Mouse (Mus musculus): ENCODE measurements at regions not wholly inside any gene's neighbourhood (a gene's known extent, or its start where the extent isn't known, plus 50 kb on each side); places are given as distances from the start of the nearest gene placed in this dataset.
A peak's percentile ranks its signal among the peaks of the same experiment; 100 is the strongest.

DNA sequence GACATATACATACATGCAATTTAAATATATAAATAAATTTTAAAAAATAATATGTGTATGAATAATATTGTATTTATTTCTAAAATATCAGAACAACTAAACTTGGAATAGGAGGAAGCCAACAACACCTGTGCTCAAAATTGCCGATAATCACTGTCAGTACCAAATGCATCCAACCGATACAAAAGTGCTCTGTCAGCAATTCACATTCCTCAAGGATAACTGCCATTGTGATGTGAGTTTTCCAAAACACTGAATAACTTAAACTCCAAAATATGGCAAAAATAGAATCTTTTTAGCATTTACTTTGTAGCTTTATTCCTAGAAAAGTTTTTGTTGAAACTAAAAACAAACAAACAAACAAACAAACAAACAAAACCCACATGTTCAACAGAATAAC lies 279.4 kb downstream of the Actr3 start:
- DNase-seq (ENCODE audit: low read depth, low spot score), result no peak

GRCm38 (mm10) chr1:125149817-125150216 lies 285.7 kb downstream of the Actr3 start:
- no peak for DNase-seq (ENCODE audit: low read depth, low spot score)

DNA sequence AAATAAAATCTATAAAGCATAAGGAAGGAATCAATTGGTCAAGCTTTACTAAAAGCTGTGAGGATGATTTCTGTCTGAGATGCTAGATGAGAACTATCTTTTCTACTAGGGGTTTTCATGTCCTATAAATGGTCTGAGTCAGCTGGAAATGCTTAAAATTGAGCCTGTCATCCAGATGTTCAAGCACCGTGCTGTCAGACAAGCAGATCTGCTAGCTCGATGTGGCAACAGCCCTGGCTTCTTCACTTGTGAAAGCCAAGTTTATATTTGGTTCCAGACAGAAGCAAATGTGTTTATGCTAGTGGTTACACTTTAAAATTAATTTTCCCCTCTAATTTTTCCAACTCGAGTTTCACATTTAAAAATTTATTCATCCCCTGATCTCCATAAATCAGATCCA lies 311.7 kb downstream of the Actr3 start:
- DNase-seq (ENCODE audit: low read depth, low spot score), result no peak

DNA sequence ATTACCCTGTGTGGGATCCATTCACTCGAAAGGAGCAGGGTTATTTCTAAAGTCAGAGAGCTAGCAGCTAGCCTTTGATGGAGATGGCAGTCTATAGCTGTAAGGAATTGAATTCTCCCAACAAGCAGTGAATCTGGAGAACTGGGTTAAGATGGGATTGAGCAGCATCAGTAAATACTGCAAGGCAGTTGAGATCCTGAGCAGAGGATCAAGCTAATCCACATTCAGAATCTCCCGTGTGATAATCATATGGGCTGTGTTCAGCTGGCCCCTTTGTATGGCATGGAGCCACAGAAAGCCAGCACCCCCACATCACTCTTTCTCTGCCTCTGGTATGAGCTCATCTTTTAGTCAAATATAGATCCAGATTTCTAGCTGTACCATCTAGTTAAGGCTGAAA lies 334.9 kb downstream of the Actr3 start:
- no peak for DNase-seq (ENCODE audit: low read depth, low spot score)

DNA sequence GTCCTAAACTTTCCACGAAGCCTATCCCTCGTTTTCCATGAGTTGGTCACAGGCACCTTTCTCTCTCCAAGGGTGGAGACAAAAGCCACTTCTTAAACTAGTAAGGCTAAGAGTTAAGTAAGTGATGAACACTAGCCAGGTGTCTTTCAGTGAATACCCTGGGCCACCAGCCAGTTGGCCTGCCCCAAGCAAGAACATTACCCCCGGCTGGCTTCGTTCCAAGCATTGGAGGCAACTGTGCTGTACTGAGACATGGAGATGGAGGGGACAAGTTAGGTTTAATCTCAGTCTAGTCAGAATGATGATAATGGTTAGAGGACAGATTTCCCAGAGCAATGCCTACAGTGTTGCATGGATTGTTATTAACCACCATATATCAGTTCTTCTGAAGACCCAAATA lies 350.6 kb downstream of the Actr3 start:
- DNase-seq (ENCODE audit: low read depth, low spot score), result no peak

DNA sequence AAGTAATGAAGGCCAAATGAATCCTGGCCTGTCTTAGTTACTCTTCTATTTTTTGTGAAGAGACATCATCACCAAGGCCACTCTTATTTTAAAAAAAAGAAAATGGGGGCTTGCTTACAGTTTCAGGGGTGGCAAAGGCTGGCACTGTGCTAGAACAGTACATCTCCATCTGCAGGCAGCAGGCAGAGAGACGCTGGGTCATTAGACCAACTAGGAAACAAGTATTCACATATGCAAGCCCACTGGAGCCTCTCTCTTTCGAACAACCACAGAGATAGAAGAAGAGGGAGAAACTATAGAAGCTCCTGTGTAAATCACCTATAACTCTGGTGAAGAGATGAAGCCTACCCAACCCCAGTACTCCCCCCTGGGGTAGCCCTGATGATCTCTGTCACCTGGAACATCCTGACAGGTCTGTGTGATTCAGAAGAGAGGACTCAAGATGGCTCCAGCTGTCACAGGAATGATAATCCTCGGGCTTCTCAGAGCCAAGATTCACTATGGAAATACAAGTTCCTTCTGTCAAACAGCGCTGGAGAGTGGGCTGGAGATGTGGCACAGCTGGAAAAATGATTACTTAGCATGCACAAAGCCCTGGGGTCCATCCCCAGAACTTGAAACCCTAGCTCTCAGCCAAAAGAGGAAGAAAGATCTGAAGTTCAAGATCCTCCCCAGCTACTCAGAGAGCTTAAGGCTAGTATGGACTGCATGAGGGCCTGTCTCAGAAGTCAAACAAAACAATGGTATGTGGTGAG lies 395.8 kb downstream of the Actr3 start:
- DNase-seq (ENCODE audit: low read depth, low spot score), result no peak

GRCm38 (mm10) chr1:125013301-125013700 lies 422.2 kb downstream of the Actr3 start:
- no peak for DNase-seq (ENCODE audit: low read depth, low spot score)

GRCm38 (mm10) chr1:125011893-125012292 lies 423.6 kb downstream of the Actr3 start:
- DNase-seq (ENCODE audit: low read depth, low spot score), result no peak

- no peak for DNase-seq (ENCODE audit: low read depth, low spot score)
These were observed 437.9 kb downstream of the Actr3 start for GRCm38 (mm10) chr1:124997577-124997976.

DNA sequence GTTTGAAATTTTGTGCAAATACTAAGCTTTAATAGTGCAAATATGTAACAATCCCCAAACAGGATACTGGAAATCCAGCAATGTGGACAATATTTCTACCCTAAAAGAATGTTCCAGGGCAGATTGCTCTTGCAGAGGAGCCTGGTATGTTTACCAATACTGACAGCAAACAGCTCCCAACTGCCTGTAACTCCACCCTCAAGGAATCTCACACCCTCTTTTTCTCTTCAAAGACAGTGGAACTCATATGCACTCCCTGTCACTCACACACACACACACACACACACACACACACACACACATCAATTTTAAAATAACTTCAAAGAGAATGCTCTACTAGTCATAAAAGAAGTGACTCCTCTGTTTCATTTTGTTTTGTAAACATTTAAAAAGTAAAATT lies 484.7 kb downstream of the Actr3 start:
- DNase-seq (ENCODE audit: low read depth, low spot score), result no peak

- DNase-seq (ENCODE audit: low read depth, low spot score), result no peak
These were observed 531.2 kb downstream of the Actr3 start for GRCm38 (mm10) chr1:124904373-124904772.

GRCm38 (mm10) chr1:124871148-124871547 lies 564.4 kb downstream of the Actr3 start:
- no peak for DNase-seq (ENCODE audit: low read depth, low spot score)

DNA sequence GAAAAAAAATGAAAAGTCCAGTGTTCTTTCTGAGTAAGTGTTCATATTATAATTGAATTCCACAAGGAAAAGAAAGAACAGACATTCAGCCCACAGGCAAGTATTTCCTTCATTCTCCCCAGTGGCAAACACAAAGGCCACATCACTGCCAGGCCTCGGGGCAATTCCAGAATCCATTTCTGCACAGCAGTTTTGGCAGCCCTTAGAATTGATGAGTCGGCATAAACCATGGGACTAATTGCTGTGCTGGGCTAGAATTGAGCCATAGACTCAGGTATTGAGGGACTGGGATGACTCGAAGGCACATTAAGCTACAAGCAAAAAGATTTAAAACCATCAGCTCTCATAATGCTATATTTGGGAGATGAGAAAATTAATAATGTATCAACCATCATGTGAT lies 569.3 kb downstream of the Actr3 start:
- DNase-seq (ENCODE audit: low read depth, low spot score), result no peak

- no peak for DNase-seq (ENCODE audit: low read depth, low spot score)
These were observed 589.8 kb downstream of the Actr3 start for GRCm38 (mm10) chr1:124845681-124846080.

GRCm38 (mm10) chr1:124825717-124826116 lies 609.8 kb downstream of the Actr3 start:
- peak; percentile 51 for DNase-seq (ENCODE audit: low read depth, low spot score)

DNA sequence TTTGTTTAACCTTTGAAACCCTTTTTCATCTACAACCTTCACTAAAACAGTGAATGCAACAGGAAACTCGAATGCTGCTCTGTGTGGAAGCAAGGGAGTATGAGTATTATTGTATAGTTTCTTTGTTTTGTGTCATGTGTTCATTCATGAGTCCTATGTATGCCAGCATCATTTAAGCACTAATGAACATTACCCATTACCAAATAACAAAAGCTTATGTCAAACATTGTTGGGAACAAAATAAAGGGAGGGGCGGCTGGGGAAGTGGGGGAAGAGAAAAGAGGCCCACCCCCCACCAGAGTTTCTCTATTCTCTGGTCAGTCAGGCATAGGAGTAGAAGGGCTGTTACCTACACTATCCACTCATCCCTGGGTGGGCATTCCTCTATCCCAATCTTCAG lies 642.5 kb downstream of the Actr3 start:
- no peak for DNase-seq (ENCODE audit: low read depth, low spot score)

DNA sequence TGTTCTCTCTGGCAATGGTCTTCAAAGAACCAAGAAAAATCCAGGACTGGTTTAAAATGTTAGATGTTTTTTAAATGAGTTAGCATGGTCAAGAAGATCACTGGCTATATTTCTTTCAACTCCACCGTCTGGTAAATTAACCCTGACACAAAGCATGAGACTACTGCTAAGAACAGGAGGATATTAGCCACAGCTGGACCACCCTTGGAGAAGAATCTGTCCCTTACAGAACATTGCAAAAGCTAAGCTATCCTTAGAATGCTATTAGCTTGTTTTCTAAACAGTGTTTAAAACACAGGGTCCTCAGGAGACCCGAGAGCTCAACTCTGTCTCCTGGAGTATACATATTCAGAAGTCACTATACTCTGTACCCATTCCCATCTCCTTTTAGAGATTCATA lies 644.9 kb downstream of the Actr3 start:
- no peak for DNase-seq (ENCODE audit: low read depth, low spot score)

GRCm38 (mm10) chr1:124790130-124790529 lies 645.4 kb downstream of the Actr3 start:
- DNase-seq (ENCODE audit: low read depth, low spot score), result peak; percentile 28

DNA sequence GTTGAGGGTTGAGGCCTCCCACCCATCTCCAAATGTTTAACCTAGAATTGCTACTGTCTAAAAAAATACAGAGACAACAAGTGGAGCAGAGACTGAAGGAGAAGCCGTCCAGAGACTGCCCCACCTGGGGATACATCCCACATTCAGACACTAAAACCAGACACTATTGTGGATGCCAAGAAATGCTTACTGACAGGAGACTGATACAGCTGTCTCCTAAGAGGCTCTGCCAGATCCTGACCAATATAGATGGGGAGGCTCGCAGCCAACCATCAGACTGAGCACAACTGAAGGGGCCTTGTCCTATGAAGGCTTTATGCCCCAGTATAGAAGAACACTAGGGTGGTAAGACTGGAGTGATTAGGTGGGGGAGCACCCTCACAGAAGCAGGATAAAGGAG lies 652.5 kb downstream of the Actr3 start:
- no peak for DNase-seq (ENCODE audit: low read depth, low spot score)

- no peak for DNase-seq (ENCODE audit: low read depth, low spot score)
These were observed 657.8 kb downstream of the Actr3 start for GRCm38 (mm10) chr1:124777685-124778084.

DNA sequence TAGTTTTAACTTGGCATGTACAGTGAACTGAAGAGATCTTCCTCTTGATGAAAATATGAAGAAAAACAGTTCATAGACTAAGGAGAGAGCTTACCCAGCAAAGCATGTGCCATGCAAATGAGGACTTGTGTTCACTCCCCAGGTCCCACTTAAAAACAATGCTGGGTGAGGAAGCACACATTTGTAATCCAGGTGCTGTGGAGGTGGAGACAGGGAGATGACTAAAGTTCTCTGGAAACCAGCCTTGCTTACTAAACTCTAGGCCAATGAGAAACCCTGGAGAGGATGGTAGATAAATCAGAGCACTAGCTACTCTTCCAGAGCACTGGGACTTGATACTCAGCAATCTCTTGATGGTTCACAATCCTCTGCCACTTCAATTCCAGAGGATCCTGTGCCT lies 678.8 kb downstream of the Actr3 start:
- no peak for DNase-seq (ENCODE audit: low read depth, low spot score)

DNA sequence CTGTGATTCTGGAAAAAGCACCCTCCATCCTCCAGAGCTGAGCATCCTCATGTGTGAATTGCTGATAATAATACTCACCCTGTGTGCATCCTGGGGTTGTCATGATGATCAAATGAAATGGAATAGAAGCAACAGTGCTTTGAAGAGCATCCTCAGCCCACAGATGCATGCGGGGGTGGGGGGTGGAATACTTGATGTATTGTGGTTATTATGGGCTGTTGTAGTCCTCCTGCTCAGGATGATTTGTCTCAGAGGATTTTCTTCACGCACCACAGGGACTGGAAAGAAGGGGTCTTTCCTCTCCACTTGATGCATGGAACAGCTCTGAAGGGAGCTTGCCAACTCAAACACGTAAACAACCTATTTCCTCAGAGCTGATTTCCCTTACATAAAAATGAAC lies 694.4 kb upstream of the Dpp10 start:
- DNase-seq (ENCODE audit: low read depth, low spot score), result no peak

GRCm38 (mm10) chr1:124730364-124730763 lies 685.0 kb upstream of the Dpp10 start:
- DNase-seq (ENCODE audit: low read depth, low spot score), result no peak

DNA sequence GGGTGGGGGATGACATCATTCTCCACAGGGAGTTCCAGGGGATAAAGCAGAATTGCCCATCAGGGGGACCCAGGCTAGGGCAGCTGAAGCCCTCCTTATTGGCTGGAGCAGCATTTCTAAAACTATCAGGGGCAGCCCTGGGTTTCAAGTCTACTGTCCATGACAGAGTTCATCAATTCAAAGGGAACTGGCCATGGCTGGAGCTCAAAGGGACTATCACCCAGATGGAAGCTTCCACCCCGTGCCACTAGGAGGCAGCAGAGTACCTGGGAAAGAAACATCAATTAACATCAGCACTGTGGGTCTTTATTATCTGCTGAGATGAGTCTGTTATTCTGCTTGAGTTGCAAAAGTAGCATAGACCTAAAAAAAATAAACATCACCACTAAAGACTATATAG lies 672.7 kb upstream of the Dpp10 start:
- no peak for DNase-seq (ENCODE audit: low read depth, low spot score)

Data from brain, embryonic 18.5 days (tissue).